Mouse (Mus musculus) forebrain, embryonic 11.5 days (tissue): ENCODE measurements around the gene Ddhd1. TPM values are rescaled to one million over a fixed set of nuclear protein-coding genes. Genes with fewer than 3 reads are reported as not detected.
"Not testable (repeated sequence)": the region's sequence is repeated elsewhere in the genome, so short reads cannot be mapped to it uniquely, and the experiment has no call there.

ENCODE experiments used
- ATAC-seq: fragments of 200-750 bp; cut with Nextera tagmentation; replicated peaks from 2 replicates; pipeline ENCODE4 v1.8.0; 2017; ENCODE audit warnings: moderate TSS enrichment; ENCODE audit not compliant: low FRiP score
- DNase-seq: peaks from one replicate; pipeline ENCODE4 v3.0.0-alpha.2; 2017; ENCODE audit warnings: low spot score
- H3K27ac ChIP-seq: fragments of 300-500 bp; sonication (generic); 2 replicates; pipeline ENCODE4 v1.5.1; 2014; ENCODE audit warnings: low read depth, low read length
- H3K27me3 ChIP-seq: fragments of 300-500 bp; sonication (generic); 2 replicates; pipeline ENCODE4 v1.6.1; 2014; ENCODE audit warnings: mild to moderate bottlenecking, low read length, mixed read lengths; ENCODE audit not compliant: control insufficient read depth, insufficient read depth
- H3K36me3 ChIP-seq: fragments of 300-500 bp; sonication (generic); 2 replicates; pipeline ENCODE4 v1.6.1; 2014; ENCODE audit warnings: mild to moderate bottlenecking, low read length, moderate library complexity, mixed read lengths; ENCODE audit not compliant: control insufficient read depth, insufficient read depth
- H3K4me1 ChIP-seq: fragments of 300-500 bp; sonication (generic); replicated peaks from 2 replicates; pipeline ENCODE4 v1.6.1; 2014; ENCODE audit warnings: low read length, mixed read lengths; ENCODE audit not compliant: control insufficient read depth, insufficient read depth
- H3K4me2 ChIP-seq: fragments of 300-500 bp; sonication (generic); 2 replicates; pipeline ENCODE4 v1.6.1; 2014; ENCODE audit warnings: low read depth, mild to moderate bottlenecking, low read length, moderate library complexity, mixed read lengths; ENCODE audit not compliant: severe bottlenecking
- H3K4me3 ChIP-seq: fragments of 300-500 bp; sonication (generic); 2 replicates; pipeline ENCODE4 v1.5.1; 2014; ENCODE audit warnings: low read depth, low read length
- H3K9ac ChIP-seq: fragments of 300-500 bp; sonication (generic); 2 replicates; pipeline ENCODE4 v1.6.1; 2014; ENCODE audit warnings: low read length
- H3K9me3 ChIP-seq: fragments of 300-500 bp; sonication (generic); 2 replicates; pipeline ENCODE4 v1.6.1; 2016; ENCODE audit warnings: low read length, mixed read lengths; ENCODE audit not compliant: control insufficient read depth
- WGBS: fragments of 180-500 bp; shearing (Covaris S2); extraction: QIAGEN DNeasy Blood & Tissue Kit; methylation state at CpG from one replicate; pipeline ENCODE4 v1.1.7; 2014; 5-methylcytosine and 5-hydroxymethylcytosine counted together
- polyA plus RNA-seq: library from polyadenylated mRNA; unstranded; fragments of >200 nt; fragmentation: Nextera tagmentation; extraction: Ambion mirVana; gene quantifications from 2 replicates; pipeline ENCODE4 v1.2.1, GENCODE M21; 2014

Gene Ddhd1
- polyA plus RNA-seq, 1 experiment from 2014 or later = 12.7 TPM

- not testable (repeated sequence) for ATAC-seq, DNase-seq, H3K36me3 ChIP-seq, H3K9ac ChIP-seq, H3K4me3 ChIP-seq, H3K4me1 ChIP-seq, H3K4me2 ChIP-seq, H3K27me3 ChIP-seq, H3K27ac ChIP-seq, H3K9me3 ChIP-seq
- 67% methylated on average over 3 of the region's 3 CpGs for WGBS
These were observed 76.8 kb downstream of the Ddhd1 start for GRCm38 (mm10) chr14:45580923-45581827.

DNA sequence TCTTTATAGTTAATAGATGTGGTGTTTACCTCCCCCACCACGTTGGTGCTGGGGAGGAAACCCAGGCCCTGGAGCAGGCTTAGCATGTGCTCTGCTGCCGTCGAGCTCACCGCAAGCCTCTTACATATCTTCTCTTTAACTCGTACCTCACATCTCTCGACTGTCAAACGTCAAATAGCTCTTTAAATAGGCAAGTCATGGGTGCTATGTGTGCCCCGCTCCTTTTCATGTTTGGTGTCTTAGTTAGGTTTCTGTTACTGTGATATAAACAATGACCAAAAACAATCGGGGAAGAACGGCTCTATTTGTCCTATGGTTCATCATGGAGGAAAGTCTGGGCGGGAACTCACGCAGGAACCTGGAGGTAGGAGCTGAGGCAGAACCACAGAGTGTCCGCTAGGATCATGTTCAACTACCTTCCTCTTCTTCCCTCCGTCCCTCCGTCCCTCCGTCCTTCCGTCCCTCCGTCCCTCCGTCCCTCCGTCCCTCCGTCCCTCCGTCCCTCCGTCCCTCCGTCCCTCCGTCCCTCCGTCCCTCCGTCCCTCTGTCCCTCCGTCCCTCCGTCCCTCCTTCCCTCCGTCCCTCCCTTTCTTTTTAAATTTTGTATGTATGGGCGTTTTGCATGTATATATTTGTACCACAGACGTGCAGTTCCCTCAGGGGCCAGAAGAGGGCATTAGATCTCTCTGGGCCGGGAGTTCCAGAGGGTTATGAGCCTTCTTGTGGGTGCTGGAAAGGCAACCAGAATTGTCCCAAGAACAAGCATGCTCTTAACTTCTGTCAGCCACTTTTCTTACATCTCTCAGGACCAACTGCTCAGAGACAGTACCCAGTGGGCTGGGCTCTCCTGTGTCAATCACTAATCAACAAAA is 91.6 kb downstream of the Ddhd1 start:
- WGBS = 21% methylated on average over 30 of the region's 33 CpGs

DNA sequence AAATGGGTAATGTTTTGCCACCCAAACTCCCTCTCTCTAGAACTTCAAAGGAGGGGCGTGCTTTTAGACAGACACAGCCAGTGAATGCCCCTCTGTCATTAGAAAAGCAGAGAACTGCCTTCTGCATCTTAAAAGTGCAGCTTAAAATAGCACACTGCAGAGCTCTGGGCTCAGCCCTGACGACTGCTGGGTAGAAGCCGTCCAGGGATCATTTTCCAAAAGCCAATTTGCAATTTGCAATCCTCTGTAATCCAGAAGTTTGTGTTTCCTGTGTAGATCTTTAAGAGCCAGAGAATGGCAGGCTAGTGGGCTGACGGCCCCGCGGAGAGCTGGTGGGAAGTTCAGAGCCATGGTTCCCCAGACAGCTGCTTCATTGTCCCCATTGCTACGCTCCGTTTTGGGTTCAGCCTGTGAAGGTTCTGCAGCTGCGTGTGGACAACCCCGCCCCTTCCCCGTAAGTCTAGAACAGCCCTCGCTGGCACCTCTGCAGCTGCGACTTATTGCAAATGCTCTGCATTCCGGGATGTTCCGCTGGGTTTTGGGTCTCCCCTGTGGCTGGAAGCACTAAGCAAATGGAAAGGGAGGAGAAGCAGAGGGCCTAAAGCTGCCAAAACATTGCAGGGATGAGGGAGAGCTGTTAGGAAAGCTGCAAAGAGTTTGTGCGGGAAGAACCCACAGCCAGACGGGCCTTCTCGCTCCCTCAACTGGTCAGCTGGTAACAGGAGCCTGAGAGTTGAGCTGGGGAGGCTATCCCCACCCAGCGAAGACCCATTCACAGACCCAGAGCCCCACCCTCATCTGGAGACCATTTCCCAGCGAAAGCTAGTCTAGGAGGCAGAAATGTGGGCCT is 92.5 kb downstream of the Ddhd1 start:
- H3K27me3 ChIP-seq = no peaks in the 10 kb centered on the region; the same call in 1 of the 2 replicates

More for the DNA sequence above, 91.6 kb downstream of the Ddhd1 start:
- no peaks in the 10 kb centered on the region for H3K36me3 ChIP-seq
- H3K4me2 ChIP-seq = peak overlapping the region; percentile 52
- no peaks in the 10 kb centered on the region for H3K9me3 ChIP-seq
- no peaks in the 10 kb centered on the region; the same call in 1 of the 2 replicates for H3K27me3 ChIP-seq
- DNase-seq (peak; percentile 89), ATAC-seq (peak; percentile 34; the same call in 1 of the 2 replicates)
- peak overlapping the region; percentile 30 for H3K4me3 ChIP-seq
- peaks cover 5% of the 10 kb centered on the region; the same call in 1 of the 2 replicates for H3K4me1 ChIP-seq
- H3K27ac ChIP-seq = no peak overlapping the region
- no peak overlapping the region for H3K9ac ChIP-seq

GRCm38 (mm10) chr14:45563577-45563976 is 94.4 kb downstream of the Ddhd1 start:
- Histone ChIP-seq H3K27ac (no peak overlapping the region), H3K4me2 (no peak overlapping the region), H3K27me3 (no peaks in the 10 kb centered on the region; the same call in 1 of the 2 replicates), H3K4me1 (peaks cover 5% of the 10 kb centered on the region; the same call in 1 of the 2 replicates), H3K36me3 (no peaks in the 10 kb centered on the region), H3K9ac (no peak overlapping the region), H3K9me3 (no peaks in the 10 kb centered on the region), H3K4me3 (no peak overlapping the region)
- 75% methylated on average over 1 of the region's 1 CpGs for WGBS
- peak; percentile 31; the same call in 1 of the 2 replicates for ATAC-seq
- no peak for DNase-seq

More for the DNA sequence above, 92.5 kb downstream of the Ddhd1 start:
- WGBS = 8% methylated on average over 20 of the region's 20 CpGs
- Histone ChIP-seq H3K9me3 (no peaks in the 10 kb centered on the region), H3K4me3 (0 out of 2 replicates have a peak overlapping the region, but pooled peaks have one; percentile 10), H3K4me2 (peak overlapping the region; percentile 34), H3K4me1 (peaks cover 5% of the 10 kb centered on the region; the same call in 1 of the 2 replicates), H3K36me3 (no peaks in the 10 kb centered on the region), H3K27ac (no peak overlapping the region), H3K9ac (0 out of 2 replicates have a peak overlapping the region, but pooled peaks have one; percentile 12)
- DNase-seq = peak; percentile 62
- peak; percentile 48; the same call in 1 of the 2 replicates for ATAC-seq

DNA sequence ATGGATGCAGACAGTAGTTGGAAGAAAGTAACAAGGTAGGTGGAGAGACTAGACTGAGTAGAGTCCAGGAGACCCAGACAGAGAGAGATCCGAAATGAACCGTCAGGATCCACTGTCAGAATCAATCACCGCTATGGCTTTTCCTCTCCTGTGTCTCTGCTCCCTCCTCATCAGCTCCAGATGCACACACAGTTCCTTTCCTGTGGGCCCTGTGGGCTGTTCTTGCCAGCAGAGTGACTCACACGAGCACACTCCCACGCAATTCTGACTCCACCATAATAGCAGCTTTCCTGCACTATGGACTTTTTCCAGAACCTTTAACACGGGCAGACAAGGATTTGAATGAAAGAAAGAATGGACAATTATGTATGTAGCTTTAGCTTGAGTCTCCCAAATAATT is 96.3 kb downstream of the Ddhd1 start:
- Histone ChIP-seq H3K9me3 (no peaks in the 10 kb centered on the region), H3K4me2 (no peak overlapping the region), H3K9ac (no peak overlapping the region), H3K27me3 (no peaks in the 10 kb centered on the region; the same call in 1 of the 2 replicates), H3K4me3 (no peak overlapping the region), H3K36me3 (no peaks in the 10 kb centered on the region), H3K4me1 (peaks cover 5% of the 10 kb centered on the region; the same call in 1 of the 2 replicates), H3K27ac (no peak overlapping the region)
- ATAC-seq (no peak), DNase-seq (no peak)
- 90% methylated on average over 6 of the region's 6 CpGs for WGBS

GRCm38 (mm10) chr14:45559018-45559417 is 98.9 kb downstream of the Ddhd1 start:
- Histone ChIP-seq H3K4me2 (no peak overlapping the region), H3K9me3 (no peaks in the 10 kb centered on the region; the same call in 1 of the 2 replicates), H3K27me3 (no peaks in the 10 kb centered on the region), H3K36me3 (no peaks in the 10 kb centered on the region), H3K27ac (no peak overlapping the region), H3K4me1 (no peaks in the 10 kb centered on the region), H3K9ac (no peak overlapping the region), H3K4me3 (no peak overlapping the region)
- WGBS = 96% methylated on average over 1 of the region's 1 CpGs
- ATAC-seq (no peak), DNase-seq (no peak)

DNA sequence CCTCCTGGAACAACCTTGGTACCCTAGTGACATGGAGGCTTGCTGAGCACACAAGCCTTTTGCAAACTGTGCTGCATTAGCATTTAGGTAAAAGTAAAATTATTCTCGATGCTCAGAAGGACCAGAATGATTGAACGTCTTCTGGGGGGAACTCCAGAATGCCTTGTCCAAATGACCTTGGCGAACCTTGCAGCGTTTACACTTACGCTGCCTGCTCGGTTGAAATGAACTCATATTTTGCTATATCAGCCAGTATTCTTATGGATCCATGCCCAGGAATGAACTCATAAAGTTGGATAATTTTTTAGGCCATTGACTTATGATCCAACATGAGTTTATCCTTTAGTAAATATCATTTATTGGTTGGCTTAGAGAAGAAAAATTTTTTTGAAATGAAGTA is 103.6 kb downstream of the Ddhd1 start:
- Histone ChIP-seq H3K9me3 (no peaks in the 10 kb centered on the region; the same call in 1 of the 2 replicates), H3K4me2 (no peak overlapping the region), H3K9ac (no peak overlapping the region), H3K27me3 (no peaks in the 10 kb centered on the region), H3K27ac (no peak overlapping the region), H3K4me1 (no peaks in the 10 kb centered on the region), H3K4me3 (no peak overlapping the region), H3K36me3 (no peaks in the 10 kb centered on the region)
- ATAC-seq (no peak), DNase-seq (no peak)
- 94% methylated on average over 6 of the region's 6 CpGs for WGBS
